Mouse (Mus musculus) CH12.LX (cell line): Measurements from ENCODE around the gene Taldo1. TPM values are rescaled to one million over a fixed set of nuclear protein-coding genes. Genes with fewer than 3 reads are reported as not detected.

ENCODE experiments used
- DNase-seq: peaks from one replicate; pipeline ENCODE4 v3.0.0-alpha.2; 2013; ENCODE audit errors: extremely low read depth
- H3K27ac ChIP-seq: 2 replicates; pipeline ENCODE4 v1.5.1; 2012; ENCODE audit warnings: low read depth, mild to moderate bottlenecking, control low read depth, moderate library complexity; ENCODE audit not compliant: insufficient read depth
- H3K27me3 ChIP-seq: replicated peaks from 2 replicates; pipeline ENCODE3; 2012; ENCODE audit warnings: inconsistent platforms
- H3K36me3 ChIP-seq, 2 experiments: replicated peaks in 1 of 2; 2 replicates each; pipeline versions ENCODE3 to v1.6.1; 2012; ENCODE audit warnings: inconsistent platforms in 1 of 2, low read length in 1 of 2, mild to moderate bottlenecking in 1 of 2, mixed read lengths in 1 of 2, moderate library complexity in 1 of 2; ENCODE audit not compliant: control insufficient read depth in 1 of 2, insufficient read depth in 1 of 2
- H3K4me1 ChIP-seq, 2 experiments: 2 replicates each; pipeline ENCODE4 v1.6.1; 2012; ENCODE audit warnings: inconsistent platforms in 1 of 2, moderate library complexity in 1 of 2; ENCODE audit not compliant: insufficient read depth in 2 of 2, control insufficient read depth in 1 of 2
- H3K4me2 ChIP-seq: 2 replicates; pipeline ENCODE4 v1.6.1; 2012; ENCODE audit warnings: low read depth, mild to moderate bottlenecking, control low read depth; ENCODE audit not compliant: poor library complexity, insufficient read depth, severe bottlenecking
- H3K4me3 ChIP-seq, 3 experiments: fragments of 150-350 bp in 1 of 3; sonication (generic) in 1 of 3; replicated peaks in 1 of 3; 2 replicates each; pipeline versions ENCODE3 to v1.5.1; 2011 to 2012; ENCODE audit warnings: low read depth in 2 of 3, low read length in 2 of 3, mild to moderate bottlenecking in 2 of 3, moderate library complexity in 2 of 3, control low read depth in 1 of 3, improper control_type of control experiment in 1 of 3, inconsistent platforms in 1 of 3, mixed read lengths in 1 of 3; ENCODE audit not compliant: poor library complexity in 1 of 3
- H3K79me2 ChIP-seq: replicated peaks from 2 replicates; pipeline ENCODE4 v1.6.1; 2012; ENCODE audit warnings: mild to moderate bottlenecking, moderate library complexity; ENCODE audit not compliant: control insufficient read depth, poor library complexity, insufficient read depth, severe bottlenecking; ENCODE audit errors: extremely low read depth
- H3K9ac ChIP-seq: 2 replicates; pipeline ENCODE4 v1.6.1; 2012; ENCODE audit warnings: low read depth, mild to moderate bottlenecking, control low read depth, moderate library complexity; ENCODE audit not compliant: insufficient read depth
- H3K9me3 ChIP-seq: replicated peaks from 2 replicates; pipeline ENCODE3; 2012; ENCODE audit warnings: low read length, inconsistent platforms, mixed read lengths
- CTCF ChIP-seq, 2 experiments: IDR thresholded peaks in 1 of 2; conservative IDR thresholded peaks in 1 of 2; 2 replicates each; pipeline ENCODE4 v1.5.1; 2011 to 2012; ENCODE audit warnings: low read depth in 2 of 2, low read length in 2 of 2, improper control_type of control experiment in 1 of 2, inconsistent platforms in 1 of 2, mild to moderate bottlenecking in 1 of 2, moderate library complexity in 1 of 2
- E2F4 ChIP-seq: IDR thresholded peaks from 2 replicates; pipeline ENCODE4 v1.6.1; 2011; ENCODE audit warnings: low read depth, low read length, improper control_type of control experiment; ENCODE audit not compliant: insufficient replicate concordance
- EP300 ChIP-seq: IDR thresholded peaks from 2 replicates; pipeline ENCODE4 v1.6.1; 2011; ENCODE audit warnings: low read length, improper control_type of control experiment
- GABPA ChIP-seq: IDR thresholded peaks from 2 replicates; pipeline ENCODE4 v1.6.1; 2012; ENCODE audit warnings: low read depth, low read length, improper control_type of control experiment, inconsistent platforms; ENCODE audit not compliant: insufficient replicate concordance
- HCFC1 ChIP-seq: IDR thresholded peaks from 2 replicates; pipeline ENCODE4 v1.6.1; 2012; ENCODE audit warnings: low read depth, mild to moderate bottlenecking, inconsistent platforms, low read length, improper control_type of control experiment
- JUN ChIP-seq: IDR thresholded peaks from 2 replicates; pipeline ENCODE4 v1.6.1; 2011; ENCODE audit warnings: low read depth, mild to moderate bottlenecking, low read length, improper control_type of control experiment, moderate library complexity; ENCODE audit not compliant: insufficient read depth
- KAT2A ChIP-seq: IDR thresholded peaks from 2 replicates; pipeline ENCODE4 v1.6.1; 2012; ENCODE audit warnings: low read length, improper control_type of control experiment, inconsistent platforms; ENCODE audit not compliant: insufficient replicate concordance
- MAX ChIP-seq: IDR thresholded peaks from 2 replicates; pipeline ENCODE4 v1.6.1; 2011; ENCODE audit warnings: low read length, improper control_type of control experiment
- MAZ ChIP-seq: IDR thresholded peaks from 2 replicates; pipeline ENCODE4 v1.6.1; 2012; ENCODE audit warnings: low read depth, mild to moderate bottlenecking, inconsistent platforms, low read length, improper control_type of control experiment, moderate library complexity
- MEF2A ChIP-seq: IDR thresholded peaks from 2 replicates; pipeline ENCODE4 v1.6.1; 2014; ENCODE audit warnings: low read depth, mild to moderate bottlenecking, inconsistent platforms, low read length, improper control_type of control experiment, borderline replicate concordance
- MYC ChIP-seq: IDR thresholded peaks from 2 replicates; pipeline ENCODE4 v1.6.1; 2011; ENCODE audit warnings: low read depth, mild to moderate bottlenecking, improper control_type of control experiment, low read length
- NELFE ChIP-seq: IDR thresholded peaks from 2 replicates; pipeline ENCODE4 v1.6.1; 2011; ENCODE audit warnings: low read depth, low read length, improper control_type of control experiment
- POLR2A ChIP-seq: IDR thresholded peaks from 2 replicates; pipeline ENCODE4 v1.6.1; 2011; ENCODE audit warnings: low read depth, mild to moderate bottlenecking, improper control_type of control experiment, low read length
- RCOR1 ChIP-seq: conservative IDR thresholded peaks from 2 replicates; pipeline ENCODE4 v1.6.1; 2012; ENCODE audit warnings: low read depth, mild to moderate bottlenecking, inconsistent platforms, low read length, improper control_type of control experiment
- SMC3 ChIP-seq: IDR thresholded peaks from 2 replicates; pipeline ENCODE4 v1.6.1; 2011; ENCODE audit warnings: low read depth, low read length, improper control_type of control experiment
- TCF12 ChIP-seq: IDR thresholded peaks from 2 replicates; pipeline ENCODE4 v1.6.1; 2014; ENCODE audit warnings: low read depth, mild to moderate bottlenecking, inconsistent platforms, low read length, improper control_type of control experiment
- USF1 ChIP-seq: IDR thresholded peaks from 2 replicates; pipeline ENCODE4 v1.6.1; 2014; ENCODE audit warnings: low read depth, mild to moderate bottlenecking, inconsistent platforms, low read length, improper control_type of control experiment
- USF2 ChIP-seq: conservative IDR thresholded peaks from 2 replicates; pipeline ENCODE4 v1.6.1; 2011; ENCODE audit warnings: low read depth, low read length, improper control_type of control experiment
- ZMIZ1 ChIP-seq: IDR thresholded peaks from 2 replicates; pipeline ENCODE4 v1.6.1; 2012; ENCODE audit warnings: low read depth, mild to moderate bottlenecking, inconsistent platforms, low read length, improper control_type of control experiment
- ZNF384 ChIP-seq: IDR thresholded peaks from 2 replicates; pipeline ENCODE4 v1.6.1; 2012; ENCODE audit warnings: low read depth, low read length, improper control_type of control experiment, inconsistent platforms
- dilution Hi-C: fragments of 300-500 bp; cut with MboI; formaldehyde crosslinking; loops from 2 replicates; pipeline ENCODE4 v1.14.3; 2020; ENCODE audit warnings: low sequenced_read_pairs; ENCODE audit not compliant: extremely low pct_unique_long_range_greater_than_20kb, extremely low pct_ligation_motif_present
- in situ Hi-C: fragments of 300-500 bp; cut with MboI; formaldehyde crosslinking; loops from 3 replicates; pipeline ENCODE4 v1.14.3; 2019; ENCODE audit warnings: low sequenced_read_pairs, low pct_ligation_motif_present, low pct_unique_long_range_greater_than_20kb, mixed read lengths
- polyA plus RNA-seq: library from polyadenylated mRNA; unstranded; fragments of >175 nt; gene quantifications from 2 replicates; pipeline ENCODE4 v1.2.1, GENCODE M21; 2012; ENCODE audit warnings: low read depth; ENCODE audit not compliant: insufficient read length
- total RNA-seq, 2 experiments: library from RNA; depleted of rRNA; stranded (reverse); fragments of 300-350 nt in 1 of 2; fragments of >200 nt in 1 of 2; gene quantifications; 2 replicates each; pipeline ENCODE4 v1.2.3; 2012 to 2014

Gene Taldo1
- total and polyA plus RNA-seq, 3 experiments: 129 to 228 (median 188) TPM

- no peak for TF ChIP-seq E2F4
- TF ChIP-seq ZNF384: no peak
- no peak for TF ChIP-seq POLR2A
- TF ChIP-seq NELFE: no peak
- TF ChIP-seq MAZ: no peak
- H3K9me3 ChIP-seq: no peaks in the 10 kb centered on the region
- dilution Hi-C loops: no loop called here
- H3K36me3 ChIP-seq: peaks cover 39 to 49% of the 10 kb centered on the region in 2 experiments
- H3K27me3 ChIP-seq: no peaks in the 10 kb centered on the region
- no peak overlapping the region for H3K4me2 ChIP-seq
- in situ Hi-C loops: no loop called here
- DNase-seq: no peak
- no peak overlapping the region for H3K27ac ChIP-seq
- peaks cover 12% of the 10 kb centered on the region for H3K79me2 ChIP-seq
- no peak overlapping the region for H3K9ac ChIP-seq
- no peak overlapping the region for H3K4me3 ChIP-seq
- H3K4me1 ChIP-seq: peaks cover 17 to 28% of the 10 kb centered on the region in 2 experiments
Observed at GRCm38 (mm10) chr7:141432186-141432611, 40.2 kb downstream of the Taldo1 start.

GRCm38 (mm10) chr7:141432741-141433516 is 40.9 kb downstream of the Taldo1 start:
- H3K4me2 ChIP-seq: no peak overlapping the region
- in situ Hi-C loops (no loop called here), dilution Hi-C loops (no loop called here)
- no peaks in the 10 kb centered on the region for H3K9me3 ChIP-seq
- H3K4me3 ChIP-seq: no peak overlapping the region
- H3K4me1 ChIP-seq: peaks cover 17 to 32% of the 10 kb centered on the region in 2 experiments
- peaks cover 12% of the 10 kb centered on the region for H3K79me2 ChIP-seq
- TF ChIP-seq ZMIZ1: no peak
- no peak for TF ChIP-seq MEF2A
- TF ChIP-seq KAT2A: no peak
- TF ChIP-seq CTCF (conservative IDR thresholded peaks at IDR 0.05 in 1 of 2, IDR thresholded peaks at IDR 0.05 in 1 of 2; ENCODE audit: low read depth in 2 of 2, low read length in 2 of 2): no peak
- no peak for TF ChIP-seq USF1
- no peak for TF ChIP-seq JUN
- TF ChIP-seq TCF12: no peak
- no peak for TF ChIP-seq USF2
- TF ChIP-seq MYC: no peak
- TF ChIP-seq GABPA: no peak
- TF ChIP-seq EP300: no peak
- no peak for TF ChIP-seq RCOR1
- TF ChIP-seq NELFE: no peak
- no peak for TF ChIP-seq ZNF384
- no peak for TF ChIP-seq HCFC1
- TF ChIP-seq MAX: no peak
- TF ChIP-seq SMC3: no peak
- H3K27me3 ChIP-seq: no peaks in the 10 kb centered on the region
- no peak for DNase-seq
- no peak overlapping the region for H3K27ac ChIP-seq
- H3K9ac ChIP-seq: no peak overlapping the region
- H3K36me3 ChIP-seq: peaks cover 41 to 53% of the 10 kb centered on the region in 2 experiments
